Mouse (Mus musculus) stomach, postnatal 0 days (tissue): Measurements from ENCODE around the gene Tectb. TPM values are rescaled to one million over a fixed set of nuclear protein-coding genes. Genes with fewer than 3 reads are reported as not detected.

ENCODE experiments used
- ATAC-seq: fragments of 200-750 bp; cut with Nextera tagmentation; 2 replicates; pipeline ENCODE4 v1.8.0; 2017; ENCODE audit not compliant: low FRiP score, low TSS enrichment
- DNase-seq: peaks from one replicate; pipeline ENCODE4 v3.0.0-alpha.2; 2016; ENCODE audit warnings: low spot score
- H3K27ac ChIP-seq: fragments of 300-500 bp; sonication (generic); replicated peaks from 2 replicates; pipeline ENCODE4 v1.5.1; 2014; ENCODE audit warnings: mild to moderate bottlenecking, control low read depth
- H3K27me3 ChIP-seq: fragments of 300-500 bp; sonication (generic); 2 replicates; pipeline ENCODE4 v1.6.1; 2014; ENCODE audit warnings: low read length; ENCODE audit not compliant: control insufficient read depth, insufficient read depth
- H3K36me3 ChIP-seq: fragments of 300-500 bp; sonication (generic); 2 replicates; pipeline ENCODE4 v1.6.1; 2014; ENCODE audit warnings: low read length, mixed read lengths; ENCODE audit not compliant: control insufficient read depth, insufficient read depth
- H3K4me1 ChIP-seq: fragments of 300-500 bp; sonication (generic); replicated peaks from 2 replicates; pipeline ENCODE4 v1.6.1; 2014; ENCODE audit warnings: antibody characterized with exemption; ENCODE audit not compliant: control insufficient read depth, insufficient read depth
- H3K4me2 ChIP-seq: fragments of 300-500 bp; sonication (generic); replicated peaks from 2 replicates; pipeline ENCODE4 v1.6.1; 2014; ENCODE audit warnings: low read depth, mild to moderate bottlenecking, control low read depth, moderate library complexity
- H3K4me3 ChIP-seq: fragments of 300-500 bp; sonication (generic); 2 replicates; pipeline ENCODE4 v1.5.1; 2014; ENCODE audit warnings: low read depth, low read length, control low read depth
- H3K9ac ChIP-seq: fragments of 300-500 bp; sonication (generic); 2 replicates; pipeline ENCODE4 v1.6.1; 2014; ENCODE audit warnings: mild to moderate bottlenecking, low read length, control low read depth, mixed read lengths
- H3K9me3 ChIP-seq: fragments of 300-500 bp; sonication (generic); 2 replicates; pipeline ENCODE4 v1.6.1; 2016; ENCODE audit warnings: low read length; ENCODE audit not compliant: control insufficient read depth
- CTCF ChIP-seq: IDR thresholded peaks from 2 replicates; pipeline ENCODE4 v1.5.1; 2016; ENCODE audit warnings: antibody characterized with exemption, low read depth, mild to moderate bottlenecking, moderate library complexity
- EP300 ChIP-seq: optimal IDR thresholded peaks from 2 replicates; pipeline ENCODE3; 2016; ENCODE audit warnings: antibody characterized with exemption
- WGBS: fragments of 180-500 bp; shearing (Covaris S2); extraction: QIAGEN DNeasy Blood & Tissue Kit; methylation state at CpG from one replicate; pipeline ENCODE4 v1.1.7; 2014; 5-methylcytosine and 5-hydroxymethylcytosine counted together
- microRNA-seq: library from miRNA; unstranded; fragments of <30 nt; microRNA quantifications from one replicate; pipeline ENCODE4, GENCODE M21; 2016
- polyA plus RNA-seq: library from polyadenylated mRNA; unstranded; fragments of >200 nt; fragmentation: Nextera tagmentation; extraction: Ambion mirVana; gene quantifications from 2 replicates; pipeline ENCODE4 v1.2.1, GENCODE M21; 2015

Gene Tectb
- polyA plus RNA-seq, 1 experiment from 2014 or later: 0.23 TPM

DNA sequence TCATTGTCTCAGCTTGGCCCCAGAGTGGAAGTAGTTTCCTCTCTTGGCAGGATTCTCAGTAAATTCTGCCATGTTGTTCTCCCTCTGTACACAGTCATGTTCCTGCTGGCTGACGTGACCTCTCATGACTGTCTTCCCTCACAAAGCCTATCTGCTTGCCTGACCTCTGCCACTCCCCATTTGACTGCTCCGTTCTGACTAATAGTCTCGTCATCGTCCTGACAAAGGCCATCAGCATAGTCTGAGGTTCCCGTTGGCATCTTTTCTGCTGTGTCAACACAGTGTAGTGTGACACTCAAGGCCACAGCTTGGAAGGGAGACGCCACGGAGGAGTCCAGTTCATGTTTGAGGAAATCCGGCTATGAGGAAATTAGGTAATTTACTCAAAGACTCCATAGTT, 51.6 kb downstream of the Tectb start:
- 33% methylated on average over 8 of the region's 8 CpGs for WGBS
- no peak overlapping the region for H3K4me3 ChIP-seq
- H3K4me1 ChIP-seq: no peaks in the 10 kb centered on the region
- TF ChIP-seq CTCF: no peak
- no peak for TF ChIP-seq EP300
- no peak overlapping the region for H3K9ac ChIP-seq
- H3K9me3 ChIP-seq: no peaks in the 10 kb centered on the region
- H3K4me2 ChIP-seq: no peak overlapping the region
- H3K36me3 ChIP-seq: no peaks in the 10 kb centered on the region
- H3K27me3 ChIP-seq: no peaks in the 10 kb centered on the region
- ATAC-seq (peak; percentile 94), DNase-seq (peak; percentile 62)
- H3K27ac ChIP-seq: no peak overlapping the region

DNA sequence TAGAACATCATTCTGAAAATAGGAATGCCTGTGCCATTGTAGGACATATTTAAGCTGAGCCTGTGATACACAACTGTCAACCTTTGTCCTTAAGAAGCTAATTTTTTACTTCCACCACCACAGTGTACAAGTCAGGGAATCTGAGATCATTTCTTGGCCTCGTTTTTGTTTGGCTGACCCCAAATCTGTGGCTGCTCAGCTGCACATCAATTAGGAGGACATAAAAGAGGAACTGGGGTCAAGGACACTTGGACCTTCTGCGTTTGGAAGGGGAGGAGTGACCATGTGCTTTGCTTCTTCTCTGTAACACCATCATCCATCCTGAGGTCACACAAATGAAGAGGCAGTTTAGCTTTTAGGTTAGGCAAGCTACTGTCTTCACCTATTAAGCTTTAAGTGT, 55.5 kb downstream of the Tectb start:
- H3K9me3 ChIP-seq: no peaks in the 10 kb centered on the region
- no peak for ATAC-seq
- H3K4me1 ChIP-seq: no peaks in the 10 kb centered on the region
- WGBS: 23% methylated on average over 2 of the region's 2 CpGs
- DNase-seq: no peak
- TF ChIP-seq EP300 (no peak), CTCF (no peak)
- no peaks in the 10 kb centered on the region for H3K36me3 ChIP-seq
- no peaks in the 10 kb centered on the region for H3K27me3 ChIP-seq
- H3K9ac ChIP-seq: no peak overlapping the region
- H3K27ac ChIP-seq: no peak overlapping the region
- no peak overlapping the region for H3K4me2 ChIP-seq
- no peak overlapping the region for H3K4me3 ChIP-seq

DNA sequence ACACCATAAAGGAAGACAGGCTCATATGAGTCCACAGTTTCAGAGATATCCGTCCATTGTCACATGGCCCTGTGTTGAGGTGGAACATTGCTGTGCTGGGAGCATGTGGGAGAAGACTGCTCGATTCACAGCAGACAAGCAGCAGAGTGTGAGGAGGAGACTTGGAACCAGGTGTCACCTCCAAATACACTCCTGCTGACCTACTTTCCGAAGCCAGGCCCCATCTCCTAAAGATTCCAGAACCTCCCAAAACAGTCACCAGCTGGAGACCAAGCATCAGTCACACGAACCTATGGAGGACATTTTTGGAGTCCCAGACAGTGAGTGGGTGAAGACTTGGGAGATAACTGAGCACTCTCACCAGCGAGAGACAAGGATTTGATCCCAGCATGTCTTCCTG, 56.0 kb downstream of the Tectb start:
- Histone ChIP-seq H3K27me3 (no peaks in the 10 kb centered on the region), H3K4me3 (no peak overlapping the region), H3K36me3 (no peaks in the 10 kb centered on the region), H3K4me2 (no peak overlapping the region), H3K9ac (no peak overlapping the region), H3K27ac (no peak overlapping the region), H3K9me3 (no peaks in the 10 kb centered on the region), H3K4me1 (no peaks in the 10 kb centered on the region)
- 79% methylated on average over 5 of the region's 5 CpGs for WGBS
- no peak for ATAC-seq
- TF ChIP-seq CTCF: no peak
- TF ChIP-seq EP300: no peak
- DNase-seq: no peak

DNA sequence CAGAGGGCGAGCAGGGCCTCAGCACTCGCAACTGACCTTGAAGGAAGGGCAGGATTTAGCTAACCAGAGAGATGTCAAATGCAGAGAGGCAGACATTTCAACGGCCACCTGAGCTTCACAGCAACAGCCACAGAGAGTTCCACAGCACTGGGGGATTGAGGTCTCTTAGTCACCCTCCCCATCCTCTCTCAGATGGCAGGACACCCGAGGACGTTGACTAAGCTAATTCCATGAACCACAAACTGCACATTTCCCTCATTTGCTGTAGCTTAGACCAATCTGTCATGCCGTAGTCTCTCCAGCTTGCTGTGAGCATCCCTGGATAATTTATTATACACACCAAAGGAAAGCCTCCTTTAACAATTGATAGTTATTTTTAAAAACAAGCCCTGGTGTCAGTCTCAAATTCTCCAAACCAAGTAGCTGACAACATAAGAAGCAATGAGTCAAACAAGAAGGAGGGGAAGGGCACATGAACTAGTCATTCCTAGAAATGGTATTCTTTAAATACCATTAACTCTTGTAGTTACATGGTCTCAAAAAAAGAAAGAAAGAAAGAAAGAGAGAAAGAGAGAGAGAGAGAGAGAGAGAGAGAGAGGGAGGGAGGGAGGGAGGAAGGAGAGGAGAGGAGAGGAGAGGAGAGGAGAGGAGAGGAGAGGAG, 59.4 kb downstream of the Tectb start:
- no peak for DNase-seq
- ATAC-seq: no peak
- H3K27me3 ChIP-seq: no peaks in the 10 kb centered on the region
- H3K36me3 ChIP-seq: no peaks in the 10 kb centered on the region
- H3K9me3 ChIP-seq: no peaks in the 10 kb centered on the region
- H3K4me2 ChIP-seq: no peak overlapping the region
- H3K4me3 ChIP-seq: no peak overlapping the region
- TF ChIP-seq CTCF (no peak), EP300 (no peak)
- 55% methylated on average over 6 of the region's 6 CpGs for WGBS
- no peak overlapping the region for H3K9ac ChIP-seq
- no peaks in the 10 kb centered on the region for H3K4me1 ChIP-seq
- no peak overlapping the region for H3K27ac ChIP-seq

DNA sequence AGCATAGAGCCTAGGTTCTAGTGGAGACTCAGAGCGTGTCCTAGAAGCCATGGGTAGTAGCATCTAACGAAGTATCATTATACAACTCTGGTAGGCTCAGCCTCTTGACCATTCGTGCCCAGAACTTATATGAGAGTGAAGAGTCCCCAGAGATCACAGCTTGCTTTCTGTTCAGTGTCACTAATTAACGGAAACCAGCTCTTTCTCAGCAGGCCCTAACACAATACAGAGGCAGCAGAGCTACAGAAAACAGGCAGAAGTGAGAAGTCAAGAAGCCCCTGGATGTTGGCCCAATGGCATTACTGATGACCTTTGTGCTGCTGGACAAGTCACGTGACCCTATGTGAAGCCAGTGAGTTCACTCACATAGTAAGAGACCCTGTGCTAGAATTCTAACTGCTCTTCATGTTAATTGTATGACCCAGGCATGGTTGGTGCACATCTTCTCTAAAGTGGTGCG, 60.7 kb downstream of the Tectb start, which contains the start of gene Gucy2g:
Gucy2g (minus strand) TSS at position 51 of the 460 bp plus-strand sequence.
- DNase-seq (no peak), ATAC-seq (no peak)
- no peaks in the 10 kb centered on the region for H3K27me3 ChIP-seq
- TF ChIP-seq CTCF (no peak), EP300 (no peak)
- no peak within 1 kb of the TSS for H3K27ac ChIP-seq
- no peaks in the 10 kb centered on the region for H3K9me3 ChIP-seq
- H3K36me3 ChIP-seq: no peaks in the 10 kb centered on the region
- H3K4me2 ChIP-seq: no peak within 1 kb of the TSS
- H3K9ac ChIP-seq: no peak within 1 kb of the TSS
- no peaks in the 10 kb centered on the region for H3K4me1 ChIP-seq
- 81% methylated on average over 6 of the region's 6 CpGs for WGBS
- no peak within 1 kb of the TSS for H3K4me3 ChIP-seq

DNA sequence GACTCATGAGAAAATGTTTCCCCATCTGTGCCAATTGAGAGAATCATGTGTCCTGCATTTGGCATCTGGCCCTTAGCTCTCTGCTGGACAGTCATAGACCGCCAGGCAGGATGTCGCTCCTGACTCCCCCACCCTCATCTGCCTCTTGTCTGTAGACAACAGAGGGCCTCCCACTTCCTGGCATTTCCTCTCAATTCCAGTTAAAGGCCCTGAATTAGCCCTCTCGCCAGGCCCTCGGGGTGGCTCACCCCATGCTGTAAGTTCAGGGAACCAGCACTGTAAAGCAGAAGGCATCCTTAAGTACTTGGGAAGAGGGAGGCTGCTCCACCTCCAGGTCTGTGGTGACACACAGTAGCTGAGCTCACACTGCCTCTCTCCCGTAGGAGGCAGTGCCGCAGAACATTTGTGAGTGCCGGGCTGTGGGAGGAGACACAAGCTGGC, 64.3 kb downstream of the Tectb start:
- no peaks in the 10 kb centered on the region for H3K9me3 ChIP-seq
- ATAC-seq (peak; percentile 88), DNase-seq (peak; percentile 71)
- H3K27ac ChIP-seq: peak overlapping the region; percentile 56; the same call in 1 of the 2 replicates
- 30% methylated on average over 7 of the region's 7 CpGs for WGBS
- no peaks in the 10 kb centered on the region for H3K4me1 ChIP-seq
- H3K4me2 ChIP-seq: no peak overlapping the region
- no peaks in the 10 kb centered on the region for H3K36me3 ChIP-seq
- TF ChIP-seq EP300 (no peak), CTCF (peak; percentile 73)
- no peaks in the 10 kb centered on the region for H3K27me3 ChIP-seq
- H3K4me3 ChIP-seq: no peak overlapping the region
- no peak overlapping the region for H3K9ac ChIP-seq

Small RNA genes lying within 50 kb of the gene (microRNA-seq; reads per million reads assigned to microRNA genes)
- 1.3 reads per million for gene Mir6715

Other genes with a start within 250 kb of the Tectb start
- 12.5 and 13.1 TPM in 2 replicates for gene Gpam, start 53.5 kb upstream of the Tectb start, polyA plus RNA-seq
- gene Gucy2g, start 60.5 kb downstream of the Tectb start, polyA plus RNA-seq: 0.08 TPM in 2 replicates
- 62.7 and 63.2 TPM in 2 replicates for gene Acsl5, start 71.2 kb downstream of the Tectb start, polyA plus RNA-seq
- 49.8 and 50.8 TPM in 2 replicates for gene Zdhhc6, start 135.3 kb downstream of the Tectb start, polyA plus RNA-seq
- gene Vti1a, start 135.6 kb downstream of the Tectb start, polyA plus RNA-seq: 19.4 and 20.1 TPM in 2 replicates